Mouse (Mus musculus): ENCODE data around the gene Akr1b8.

- TF ChIP-seq CTCF (IDR thresholded peaks at IDR 0.05; ENCODE audit: control insufficient read depth, insufficient read depth, insufficient read length) (no peak), MYOD1 (IDR thresholded peaks at IDR 0.05; ENCODE audit: control insufficient read depth, insufficient read length, low read depth) (no peak), FOSL1 (IDR thresholded peaks at IDR 0.05; ENCODE audit: insufficient read depth, low read length, poor library complexity, severe bottlenecking) (no peak)
Observed at GRCm38 (mm10) chr6:34406746-34407145, 52.8 kb downstream of the Akr1b8 start.

Measured in C2C12 (cell line).